Mouse (Mus musculus) gonadal fat pad, adult 2 months (tissue): ENCODE measurements around the gene Sell. TPM values are rescaled to one million over a fixed set of nuclear protein-coding genes. Genes with fewer than 3 reads are reported as not detected.
"Not testable (repeated sequence)": the region's sequence is repeated elsewhere in the genome, so short reads cannot be mapped to it uniquely, and the experiment has no call there.

Source experiments
- DNase-seq: peaks from one replicate; pipeline ENCODE4 v3.0.0-alpha.2; 2012; ENCODE audit warnings: low read depth
- polyA plus RNA-seq: library from polyadenylated mRNA; depleted of rRNA; stranded (reverse); fragments of >200 nt; gene quantifications from 2 replicates; pipeline ENCODE4 v1.2.3, GENCODE M21; 2012; rRNA removed

The Sell gene
- 0.49 and 0.89 TPM in 2 replicates for polyA plus RNA-seq

DNA sequence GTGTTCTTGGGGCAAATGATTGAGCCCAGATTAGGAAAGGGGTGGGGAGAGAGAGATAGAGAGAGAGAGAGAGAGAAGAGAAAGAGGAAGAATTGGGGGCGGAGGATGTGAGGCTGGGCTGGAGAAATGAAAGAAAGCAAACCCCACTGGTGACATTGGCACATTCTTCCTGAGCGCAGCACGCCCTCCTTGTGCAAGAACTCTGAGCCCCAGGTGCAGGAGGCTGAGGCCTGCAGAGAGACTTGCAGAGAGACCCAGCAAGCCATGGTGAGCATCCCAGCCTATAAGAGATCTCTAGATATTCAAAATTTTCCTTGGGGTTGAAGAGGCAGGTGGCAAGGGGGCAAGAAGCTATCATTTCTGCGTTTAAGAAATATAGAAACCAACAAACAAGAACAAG, at the start of gene Sell:
Sell (plus strand) TSS at position 58 of the 400 bp plus-strand sequence.
- no peak for DNase-seq

DNA sequence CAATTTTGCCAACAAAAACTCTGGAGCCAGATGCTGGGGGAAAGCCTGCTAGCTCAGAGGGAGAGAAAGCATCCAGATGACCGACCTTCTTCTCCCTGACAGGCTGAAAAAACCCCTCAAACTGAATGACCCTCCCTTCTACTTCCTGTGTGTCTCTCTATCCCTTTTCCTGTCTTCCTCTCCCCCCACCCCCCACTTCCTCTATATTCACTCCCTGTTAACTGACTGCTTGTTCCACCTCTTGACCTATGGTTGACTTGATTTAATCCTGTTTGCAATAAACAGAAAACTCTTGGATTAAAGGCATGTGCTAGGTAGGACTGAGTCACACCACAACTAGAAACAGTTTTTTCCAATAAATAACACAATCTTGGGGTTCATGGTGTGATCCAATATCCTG, 47.2 kb upstream of the Sell start:
- DNase-seq: no peak

GRCm38 (mm10) chr1:164018221-164018896, 43.4 kb upstream of the Sell start:
- DNase-seq: no peak

DNA sequence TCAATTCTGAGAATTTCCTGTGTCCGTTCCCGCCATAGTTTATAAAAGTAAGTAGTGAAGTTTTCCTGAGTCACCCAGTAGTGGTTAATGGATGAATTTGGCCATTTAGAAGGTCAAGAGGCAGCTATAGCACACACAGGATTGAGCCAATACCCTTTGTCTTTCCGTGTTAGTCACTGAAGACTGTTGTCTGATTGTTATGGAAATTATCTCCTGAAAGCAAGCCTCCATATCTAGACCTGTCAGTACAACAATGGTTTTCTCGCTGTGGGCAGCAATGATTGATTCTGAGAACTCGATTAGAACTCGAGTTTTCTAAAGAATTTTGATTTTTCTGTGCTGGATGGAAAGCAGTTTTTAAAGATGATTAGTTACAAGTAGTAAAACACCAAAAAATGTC, 42.0 kb upstream of the Sell start:
- DNase-seq: no peak

GRCm38 (mm10) chr1:164020746-164021145, 41.0 kb upstream of the Sell start:
- not testable (repeated sequence) for DNase-seq

DNA sequence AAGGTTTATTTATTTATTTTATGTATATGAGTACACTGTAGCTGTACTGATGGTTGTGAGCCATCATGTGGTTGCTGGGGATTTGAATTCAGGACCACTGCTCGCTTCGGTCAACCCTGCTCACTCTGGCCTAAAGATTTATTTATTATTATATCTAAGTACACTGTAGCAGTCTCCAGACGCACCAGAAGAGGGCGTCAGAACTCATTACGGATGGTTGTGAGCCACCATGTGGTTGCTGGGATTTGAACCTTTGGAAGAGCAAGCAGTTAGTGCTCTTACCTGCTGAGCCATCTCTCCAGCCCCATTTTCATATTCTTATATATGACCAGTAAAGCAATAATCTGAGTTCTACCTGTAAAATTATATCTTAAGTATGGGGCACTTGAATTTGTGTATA, 39.7 kb upstream of the Sell start:
- not testable (repeated sequence) for DNase-seq

GRCm38 (mm10) chr1:164025685-164026084, 36.1 kb upstream of the Sell start:
- DNase-seq: no peak

GRCm38 (mm10) chr1:164027416-164027815, 34.4 kb upstream of the Sell start:
- DNase-seq: no peak

- DNase-seq: no peak
Measured at GRCm38 (mm10) chr1:164040385-164041135, 21.2 kb upstream of the Sell start.

- DNase-seq: no peak
Measured at GRCm38 (mm10) chr1:164043549-164043948, 18.2 kb upstream of the Sell start.

GRCm38 (mm10) chr1:164047934-164048333, 13.8 kb upstream of the Sell start, which contains the start of gene Sele:
Gene Sele, plus strand, starts transcription at chr1:164048234.
- DNase-seq: no peak

DNA sequence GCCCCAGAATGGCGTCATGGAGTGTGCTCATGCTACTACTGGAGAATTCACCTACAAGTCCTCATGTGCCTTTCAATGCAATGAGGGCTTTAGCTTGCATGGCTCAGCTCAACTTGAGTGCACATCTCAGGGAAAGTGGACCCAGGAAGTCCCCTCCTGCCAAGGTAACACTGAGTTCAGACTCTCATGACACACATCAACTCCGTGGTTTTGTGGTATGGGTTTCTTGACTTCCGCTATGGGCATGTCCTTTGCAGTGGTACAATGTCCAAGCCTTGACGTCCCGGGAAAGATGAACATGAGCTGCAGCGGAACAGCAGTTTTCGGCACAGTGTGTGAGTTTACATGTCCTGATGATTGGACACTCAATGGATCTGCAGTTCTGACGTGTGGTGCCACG, 8.2 kb upstream of the Sell start:
- no peak for DNase-seq

- no peak for DNase-seq
Measured at GRCm38 (mm10) chr1:164054800-164055199, 7.0 kb upstream of the Sell start.

GRCm38 (mm10) chr1:164060071-164060470, 1.7 kb upstream of the Sell start:
- no peak for DNase-seq

DNA sequence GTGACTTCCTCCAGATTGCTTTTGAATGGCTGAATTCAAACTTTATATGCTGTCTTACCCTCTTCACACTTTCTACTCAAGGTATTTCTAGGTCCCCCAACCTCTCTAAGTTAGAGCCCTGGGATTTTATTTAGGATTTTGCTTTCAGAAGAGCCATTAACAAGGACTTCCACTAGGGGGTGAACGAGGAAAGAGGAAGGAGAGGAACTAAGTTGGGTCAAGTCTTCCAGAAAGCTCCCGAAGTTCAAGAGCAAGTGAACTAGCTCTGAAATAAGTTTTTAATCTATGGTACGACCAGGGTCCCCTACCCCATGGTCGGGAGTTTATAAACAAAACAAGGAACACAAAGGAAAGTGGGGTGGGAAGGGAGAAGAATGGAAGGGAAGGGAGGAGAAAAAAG, 504 bp upstream of the Sell start:
- no peak for DNase-seq

DNA sequence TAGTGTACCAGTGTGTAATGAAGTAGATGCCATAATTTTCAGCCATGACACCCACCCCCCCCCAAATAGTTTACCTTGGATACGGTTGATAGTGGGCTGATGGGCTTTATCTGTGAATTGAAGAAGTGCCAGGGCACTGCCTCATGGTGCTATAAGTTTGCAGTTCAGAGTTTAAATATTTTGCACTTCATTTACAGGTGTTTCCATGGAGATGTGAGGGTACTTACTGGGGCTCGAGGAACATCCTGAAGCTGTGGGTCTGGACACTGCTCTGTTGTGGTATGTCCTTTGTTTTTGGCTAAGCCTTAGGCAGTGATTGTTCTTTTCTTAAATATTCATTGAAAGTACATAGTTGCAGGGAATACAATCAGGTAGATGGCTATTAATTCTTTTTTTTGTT, 1.1 kb downstream of the Sell start:
- DNase-seq: no peak

GRCm38 (mm10) chr1:164063745-164064144, 2.0 kb downstream of the Sell start:
- DNase-seq: no peak

- no peak for DNase-seq
Measured at GRCm38 (mm10) chr1:164069261-164069660, 7.5 kb downstream of the Sell start.

DNA sequence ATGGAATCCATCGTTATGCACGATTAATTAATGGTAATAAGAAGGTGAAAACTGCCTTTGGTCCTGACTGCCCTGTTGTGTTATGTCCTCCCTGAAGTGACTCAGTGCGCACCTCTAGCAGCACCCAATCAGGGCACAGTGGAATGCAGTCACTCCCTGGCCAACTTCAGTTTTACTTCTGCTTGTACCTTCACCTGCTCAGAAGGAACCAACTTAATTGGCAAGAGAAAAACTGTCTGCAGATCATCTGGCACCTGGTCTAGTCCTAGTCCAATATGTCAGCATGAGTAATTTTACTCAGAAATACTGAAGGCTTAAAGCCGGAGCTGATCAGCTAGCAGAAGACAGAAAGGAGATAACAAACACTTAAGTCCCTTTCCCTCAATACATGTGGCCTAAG, 8.7 kb downstream of the Sell start:
- no peak for DNase-seq

DNA sequence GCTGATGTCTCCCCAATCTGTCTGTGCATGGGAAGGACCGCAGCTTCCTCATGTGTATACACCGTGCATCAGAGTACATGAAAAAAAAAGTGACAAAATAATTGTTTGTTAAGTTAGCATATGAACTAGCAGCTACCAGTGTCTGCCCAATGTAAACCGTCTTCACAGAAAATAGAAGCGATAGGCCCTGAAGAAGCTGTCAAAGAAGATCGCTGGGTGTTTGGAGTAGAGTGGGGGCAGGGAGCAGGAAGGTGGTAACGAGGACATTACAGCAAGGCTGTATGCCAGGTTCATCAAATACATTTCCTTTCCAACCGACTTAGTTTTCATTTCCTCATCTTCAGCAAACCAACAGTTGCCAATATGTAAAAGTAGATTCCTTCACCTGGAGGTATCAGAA, 9.3 kb downstream of the Sell start:
- DNase-seq: no peak

GRCm38 (mm10) chr1:164072001-164072400, 10.2 kb downstream of the Sell start:
- no peak for DNase-seq

DNA sequence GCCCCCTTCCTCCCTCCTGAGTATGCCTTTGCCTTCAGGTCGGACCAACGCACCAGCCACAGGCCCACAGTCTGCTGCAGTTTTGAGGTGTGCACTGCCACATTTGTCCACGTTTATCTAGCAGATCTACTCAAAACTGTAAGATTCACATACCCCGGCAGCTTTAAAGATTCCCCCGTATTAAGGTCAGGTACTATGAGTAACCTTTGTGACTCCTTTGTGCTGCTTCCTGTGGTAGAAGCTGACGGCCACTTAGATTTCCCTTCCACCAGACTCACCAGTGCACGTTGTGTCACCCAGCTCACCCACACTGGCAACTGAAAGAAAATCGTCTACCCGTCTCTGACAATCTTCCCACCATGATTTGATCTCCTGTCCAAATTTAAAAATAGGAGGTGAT, 11.3 kb downstream of the Sell start:
- DNase-seq: no peak

- no peak for DNase-seq
Measured at GRCm38 (mm10) chr1:164073803-164074202, 12.0 kb downstream of the Sell start.
